Mouse (Mus musculus): ENCODE results near the gene Hddc2.

GRCm38 (mm10) chr10:31298263-31298662 is 14.9 kb upstream of the Hddc2 start:
- no peak for TF ChIP-seq POLR2A (IDR thresholded peaks at IDR 0.05; ENCODE audit: control insufficient read depth, low read depth, low read length)
- TF ChIP-seq CTCF (IDR thresholded peaks at IDR 0.05; ENCODE audit: control insufficient read depth, insufficient read depth, insufficient replicate concordance, low read depth, low read length): no peak
